Mouse (Mus musculus) megakaryocyte, embryonic 14.5 days (primary cell): ENCODE results near the gene Eppin.
"Not testable (repeated sequence)": the region's sequence is repeated elsewhere in the genome, so short reads cannot be mapped to it uniquely, and the experiment has no call there.

Source experiments
- FLI1 ChIP-seq: IDR thresholded peaks from 2 replicates; pipeline ENCODE4 v1.6.1; 2012; ENCODE audit warnings: low read length, inconsistent platforms, mixed read lengths
- GATA1 ChIP-seq: IDR thresholded peaks from 3 replicates; pipeline ENCODE4 v1.6.1; 2012; ENCODE audit warnings: mixed read lengths, low read length, inconsistent platforms, borderline replicate concordance

DNA sequence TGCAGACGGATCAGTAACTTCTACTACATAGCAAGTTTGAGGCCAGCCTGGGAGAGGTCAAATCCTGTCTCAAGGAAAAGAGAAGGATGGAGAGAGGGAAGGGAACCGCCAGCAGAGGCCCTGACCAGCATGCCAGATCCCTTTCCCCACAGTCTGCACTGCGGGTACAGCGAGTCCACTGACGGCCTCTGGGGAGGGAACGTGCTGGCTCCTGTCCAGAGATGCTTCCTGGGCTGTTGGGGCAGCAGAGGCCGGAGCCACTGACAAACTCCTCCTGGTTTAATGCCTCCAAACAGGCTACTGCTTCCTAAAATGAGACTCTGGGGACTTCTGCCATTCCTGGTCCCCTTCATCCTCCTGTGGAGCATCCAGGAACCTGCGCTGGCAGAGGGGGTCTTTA, 20.1 kb upstream of the Eppin start, which contains the start of the genes Wfdc6b and Wfdc8:
- not testable (repeated sequence) for TF ChIP-seq FLI1, GATA1
